Mouse (Mus musculus): ENCODE data around the gene Apoo. TPM values are rescaled to one million over a fixed set of nuclear protein-coding genes. Genes with fewer than 3 reads are reported as not detected.
A peak's percentile ranks its signal among the peaks of the same experiment; 100 is the strongest.
"Not testable (repeated sequence)": the region's sequence is repeated elsewhere in the genome, so short reads cannot be mapped to it uniquely, and the experiment has no call there.

Apoo gene
- total RNA-seq (2015) (22.4 and 26.4 TPM in 2 replicates), total RNA-seq (2017) (9.7 and 11.6 TPM in 2 replicates)

DNA sequence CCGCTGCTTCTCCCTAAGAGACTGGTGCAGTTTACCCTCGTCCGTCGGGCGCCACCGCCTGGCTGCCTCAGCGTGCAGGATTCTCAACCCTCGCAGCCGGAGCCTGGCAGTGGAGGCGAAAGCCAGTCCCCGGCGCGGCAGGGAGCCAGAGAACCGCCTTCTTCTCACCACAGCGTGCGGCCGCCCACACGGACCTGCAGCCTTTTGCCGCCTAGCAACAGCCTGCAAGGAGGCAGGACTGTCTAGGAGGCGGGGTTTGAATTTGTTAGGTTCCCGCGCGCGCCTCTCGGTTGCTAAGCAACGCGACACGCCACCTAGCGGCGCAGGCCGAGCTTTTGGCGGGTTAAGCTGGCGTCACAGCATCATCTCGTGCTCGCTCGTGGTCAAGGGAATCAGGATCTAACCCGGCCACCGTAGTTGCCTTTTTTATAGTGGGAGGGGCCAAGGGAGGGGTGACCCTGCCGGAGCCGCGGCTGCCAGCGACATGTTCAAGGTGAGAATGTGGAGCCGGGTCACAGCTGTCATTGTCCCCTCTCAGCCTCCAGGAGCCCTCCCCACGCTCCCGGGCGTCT lies at the start of gene Apoo, which contains the start of gene Fam90a1b:
TSS of gene Apoo (plus strand) at position 448 of the 572 bp plus-strand sequence.
TSS of gene Fam90a1b (minus strand) at position 108 of the 572 bp plus-strand sequence.
- peak; percentile 96 for ATAC-seq (ENCODE audit: poor library complexity, severe bottlenecking)

DNA sequence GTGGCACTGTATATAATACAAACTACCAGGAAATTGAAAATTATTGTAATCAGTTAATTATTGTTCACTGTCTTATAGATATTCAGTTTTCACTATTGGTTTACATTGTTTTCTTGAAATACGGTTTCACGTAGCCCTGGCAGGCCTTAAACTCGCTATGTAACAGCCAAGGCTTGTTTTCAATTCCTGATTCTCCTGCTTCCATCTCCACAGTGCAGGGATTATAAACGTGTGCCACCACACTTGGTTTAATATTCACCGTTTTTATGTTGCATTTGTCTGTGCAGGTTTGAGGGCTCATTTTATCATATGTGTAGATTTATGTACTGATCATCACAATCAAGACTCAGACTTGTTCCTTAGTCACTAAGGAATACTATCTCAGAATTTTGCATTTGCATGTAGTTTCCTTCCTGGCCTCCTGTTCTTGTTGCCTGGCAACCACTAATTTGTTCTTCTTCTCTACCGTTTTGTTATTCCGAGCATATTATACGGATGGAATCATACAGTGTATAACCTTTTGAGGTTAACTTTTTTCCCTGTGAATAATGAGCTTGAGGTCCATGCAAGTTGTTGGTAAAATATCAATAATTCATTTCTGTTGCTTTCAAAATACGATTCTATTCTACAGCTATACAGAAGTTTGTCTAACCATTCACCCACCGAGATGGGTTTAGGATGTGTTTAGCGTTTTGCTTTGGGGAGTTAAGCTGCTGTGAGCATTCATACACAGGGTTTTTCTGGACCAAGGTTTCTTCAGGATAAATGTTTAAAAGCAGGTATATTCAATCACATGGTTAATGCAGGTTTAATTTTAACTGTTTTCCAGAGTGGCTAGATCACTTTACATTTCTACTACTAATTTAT lies 45.6 kb upstream of the Apoo start:
- no peak for ATAC-seq (ENCODE audit: poor library complexity, severe bottlenecking)

DNA sequence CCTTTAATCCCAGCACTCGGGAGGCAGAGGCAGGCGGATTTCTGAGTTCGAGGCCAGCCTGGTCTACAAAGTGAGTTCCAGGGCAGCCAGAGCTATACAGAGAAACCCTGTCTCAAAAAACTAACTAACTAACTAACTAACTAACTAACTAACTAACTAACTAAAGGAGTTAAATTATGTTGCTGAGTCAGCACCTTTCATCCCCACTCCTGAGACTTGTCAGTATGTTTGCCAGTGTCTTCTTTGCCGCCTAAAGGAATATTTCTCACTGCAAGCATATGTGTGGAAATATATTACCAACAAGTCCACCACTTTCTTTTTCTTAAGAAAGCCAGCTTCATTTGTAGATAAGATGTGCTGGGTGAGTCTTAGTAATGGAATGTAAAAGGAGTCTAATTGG lies 23.3 kb upstream of the Apoo start:
- ATAC-seq (ENCODE audit: poor library complexity, severe bottlenecking), result not testable (repeated sequence)

- no peak for ATAC-seq (ENCODE audit: poor library complexity, severe bottlenecking)
Measured at GRCm38 (mm10) chrX:94365381-94365925, 1.5 kb upstream of the Apoo start.

DNA sequence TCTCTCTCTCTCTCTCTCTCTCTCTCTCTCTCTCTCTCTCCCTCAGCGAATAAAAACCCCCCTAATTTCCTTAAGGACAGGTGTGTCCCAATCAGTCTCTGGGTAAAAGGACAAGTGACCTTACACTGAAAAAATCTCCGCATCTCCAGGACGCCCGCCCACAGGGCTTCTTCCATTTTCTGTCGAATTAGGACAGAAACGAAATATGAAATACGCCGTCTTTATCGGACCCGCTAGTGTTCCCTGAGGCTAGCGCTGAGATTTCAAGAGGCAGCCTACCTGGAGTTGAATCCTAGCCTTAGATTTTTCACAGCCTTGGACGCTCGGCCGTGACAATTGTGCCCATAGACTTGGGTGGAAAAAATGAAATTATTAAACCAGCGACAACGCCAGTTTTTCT lies 888 bp upstream of the Apoo start:
- no peak for ATAC-seq (ENCODE audit: poor library complexity, severe bottlenecking)

DNA sequence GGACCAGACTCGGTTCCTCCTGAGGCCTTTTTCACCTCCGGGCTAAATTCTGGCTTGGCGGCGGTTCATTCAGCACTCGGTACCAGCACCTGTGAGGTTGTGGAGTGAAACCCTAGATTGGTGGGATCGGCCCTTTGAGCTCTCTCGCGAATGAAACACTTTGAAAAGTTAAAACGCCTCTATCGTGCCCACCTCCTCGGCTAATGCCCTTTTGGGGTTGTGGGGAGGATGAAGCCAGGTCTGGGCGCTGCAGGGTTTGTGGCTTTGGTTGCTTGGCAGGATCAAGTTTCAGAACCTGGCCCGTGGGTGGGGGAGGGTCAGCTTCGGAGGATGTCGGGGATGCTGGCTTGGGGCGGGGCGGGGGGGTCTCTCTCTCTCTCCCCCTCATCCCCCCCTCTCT lies 331 bp downstream of the Apoo start:
- no peak for ATAC-seq (ENCODE audit: poor library complexity, severe bottlenecking)

DNA sequence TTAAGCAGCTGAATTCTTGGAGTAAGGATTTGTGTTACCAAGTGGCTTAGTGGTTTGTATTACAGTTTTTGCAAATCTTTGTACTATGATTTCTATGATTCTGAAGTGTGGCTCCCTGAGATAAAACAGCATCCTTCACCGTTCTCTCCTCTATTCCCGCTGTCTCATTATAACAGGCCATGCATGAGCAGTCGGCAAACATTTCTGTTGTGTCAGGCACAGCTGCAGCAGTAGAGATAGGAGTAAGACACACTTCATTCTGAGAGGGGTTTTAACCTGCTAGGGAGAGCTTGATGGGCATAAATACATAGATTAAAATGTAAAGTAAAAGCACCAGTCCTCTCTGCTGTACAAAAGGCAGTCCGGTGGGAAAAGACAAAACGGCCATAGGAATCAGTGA lies 11.8 kb downstream of the Apoo start:
- no peak for ATAC-seq (ENCODE audit: poor library complexity, severe bottlenecking)

- no peak for ATAC-seq (ENCODE audit: poor library complexity, severe bottlenecking)
Measured at GRCm38 (mm10) chrX:94408975-94409374, 42.1 kb downstream of the Apoo start.

DNA sequence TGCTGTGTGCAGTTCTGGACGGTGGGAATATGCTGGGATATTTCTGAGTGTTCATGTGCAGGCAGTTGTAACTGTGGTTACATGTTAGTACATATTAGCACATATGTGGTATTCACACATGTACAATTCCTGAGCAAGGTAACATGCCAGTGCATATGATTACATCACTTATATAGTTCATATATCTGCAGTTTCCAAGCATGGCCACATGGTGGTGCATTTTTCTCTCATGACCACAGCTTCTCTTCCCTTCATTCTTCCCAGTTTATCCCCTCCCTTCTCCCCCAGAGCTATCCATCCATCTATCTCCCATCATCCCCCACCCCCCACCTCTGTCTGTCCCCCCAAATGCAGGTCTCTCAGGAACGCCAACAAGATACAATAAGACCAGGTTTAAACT lies 53.3 kb downstream of the Apoo start:
- no peak for ATAC-seq (ENCODE audit: poor library complexity, severe bottlenecking)

DNA sequence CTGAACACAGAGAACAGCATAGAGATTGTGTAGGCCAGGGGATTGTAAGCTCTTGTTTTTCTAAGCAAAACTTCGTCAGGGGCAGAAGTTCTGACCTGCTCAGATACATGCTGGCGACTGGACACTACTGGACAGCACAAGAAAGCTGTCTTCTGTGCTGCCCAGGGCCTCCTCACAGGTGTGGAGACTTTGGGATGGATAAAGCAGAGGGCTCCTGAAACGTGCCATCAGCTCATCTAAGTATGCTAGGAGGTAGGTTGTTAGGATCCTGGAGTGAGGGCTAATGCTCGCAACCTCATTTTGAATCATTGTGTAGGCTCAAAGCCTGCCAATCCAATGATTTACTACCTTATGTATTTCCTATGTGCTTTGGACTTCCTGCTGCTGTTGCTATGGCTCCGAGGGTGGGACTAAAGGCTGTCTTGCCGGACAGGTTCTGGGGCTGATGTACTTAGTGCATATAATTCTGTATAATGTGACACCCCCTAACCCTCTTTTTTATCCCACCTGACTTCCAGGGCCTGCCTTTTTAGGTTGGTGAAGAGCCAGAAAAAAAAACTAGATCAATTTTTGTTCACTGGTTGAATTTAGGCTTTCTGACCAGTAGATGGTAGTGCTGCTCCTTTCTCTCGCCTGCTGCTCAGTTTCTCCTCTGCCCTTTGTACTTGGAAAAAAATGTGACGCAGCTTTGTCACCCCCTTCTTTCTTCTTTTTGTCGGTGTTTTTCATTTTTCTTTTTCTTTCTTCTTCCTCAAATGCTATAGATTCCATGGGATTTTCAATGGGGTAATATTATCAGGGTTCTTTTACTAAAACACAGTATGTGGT lies 64.8 kb downstream of the Apoo start:
- ATAC-seq (ENCODE audit: poor library complexity, severe bottlenecking), result no peak

GRCm38 (mm10) chrX:94445427-94445826 lies 78.5 kb downstream of the Apoo start:
- not testable (repeated sequence) for ATAC-seq (ENCODE audit: poor library complexity, severe bottlenecking)

GRCm38 (mm10) chrX:94446021-94446420 lies 79.1 kb downstream of the Apoo start:
- ATAC-seq (ENCODE audit: poor library complexity, severe bottlenecking), result not testable (repeated sequence)

DNA sequence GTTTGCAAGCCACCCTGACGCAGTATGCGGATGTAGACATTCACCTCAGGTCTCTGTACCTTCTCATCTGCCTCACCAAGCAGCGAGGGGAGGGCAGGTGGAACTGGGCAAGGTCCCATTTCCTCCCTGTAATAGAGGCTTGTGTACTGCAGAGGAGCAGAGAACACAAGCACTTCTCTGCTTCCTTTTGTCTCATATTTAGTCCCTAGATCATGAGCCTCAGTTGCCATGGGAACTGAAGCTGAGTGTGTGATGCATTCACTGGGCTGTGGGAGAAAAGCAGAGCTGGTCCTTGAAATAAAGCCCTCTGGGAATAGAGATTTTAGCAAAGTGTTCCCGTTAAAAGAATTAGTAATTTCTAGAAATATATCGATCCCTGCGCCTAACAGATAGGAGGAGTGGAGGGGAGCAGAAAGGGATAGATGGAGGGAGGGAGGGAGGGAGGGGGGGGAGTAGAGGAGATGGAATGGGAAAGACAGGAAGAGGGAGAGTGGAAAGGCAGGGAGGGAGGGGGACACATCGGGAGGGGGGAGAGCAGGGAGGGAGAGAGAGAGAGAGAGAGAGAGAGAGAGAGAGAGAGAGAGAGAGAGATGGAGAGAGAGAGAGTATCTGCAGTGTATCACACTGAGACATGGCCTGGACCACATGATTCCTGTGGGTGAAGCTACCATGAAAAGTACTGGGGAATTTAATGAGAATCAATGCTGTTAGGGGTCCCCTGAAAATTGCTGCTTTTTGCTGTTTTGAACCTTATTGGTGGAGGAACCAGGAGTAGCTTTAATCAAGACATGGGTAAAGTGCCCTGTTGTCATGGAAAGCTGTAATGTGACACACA lies 83.3 kb downstream of the Apoo start:
- ATAC-seq (ENCODE audit: poor library complexity, severe bottlenecking), result not testable (repeated sequence)

- no peak for ATAC-seq (ENCODE audit: poor library complexity, severe bottlenecking)
Measured at GRCm38 (mm10) chrX:94459346-94459745, 92.4 kb downstream of the Apoo start.

DNA sequence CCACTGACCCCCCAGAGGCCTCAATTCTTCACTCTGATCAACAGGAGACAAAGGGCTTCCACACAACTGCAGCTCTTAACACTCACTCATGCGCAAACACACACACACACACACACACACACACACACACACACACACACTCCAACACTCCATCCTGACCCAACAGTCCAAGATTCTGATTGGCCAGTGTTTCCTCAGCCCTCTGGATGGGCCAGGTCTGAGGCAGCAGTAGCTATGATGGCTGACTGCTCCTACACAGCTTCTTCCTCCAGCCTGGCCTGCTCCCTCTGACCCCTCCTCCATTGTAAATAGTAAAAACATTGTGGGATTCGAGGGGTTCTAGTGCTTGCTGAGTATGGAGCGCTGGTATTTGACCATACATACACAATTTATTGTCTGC lies 94.6 kb downstream of the Apoo start:
- not testable (repeated sequence) for ATAC-seq (ENCODE audit: poor library complexity, severe bottlenecking)

GRCm38 (mm10) chrX:94462604-94463429 lies 95.9 kb downstream of the Apoo start:
- ATAC-seq (ENCODE audit: poor library complexity, severe bottlenecking), result not testable (repeated sequence)
